7 mouse cellular contexts compared by ENCODE assay signal in genomic region chr6:82863380-82863874, GRCm38 (mm10).
DNase-seq lines count a peak whose midpoint lies in the region; ATAC-seq and TF ChIP-seq lines count a peak whose summit lies in the region.

No protein-coding gene starts in this region.

- no peak for TF ChIP-seq CTCF in bone marrow, adult 2 months (IDR thresholded peaks at IDR 0.05; ENCODE audit: control insufficient read depth, insufficient read depth, low read length)
- TF ChIP-seq CTCF in lung, postnatal 0 days (IDR thresholded peaks at IDR 0.05), result peak; percentile 45

- TF ChIP-seq EP300 in lung, postnatal 0 days (IDR thresholded peaks at IDR 0.05), result 0 out of 2 replicates have a peak, but pooled peaks have one; percentile 11

- H3K36me3 ChIP-seq in heart, embryonic 16.5 days (ENCODE audit: control insufficient read depth, insufficient read depth), result no peaks in the 10 kb centered on the region
- H3K36me3 ChIP-seq in lung, postnatal 0 days (ENCODE audit: insufficient read depth, low read length), result no peaks in the 10 kb centered on the region
- no peaks in the 10 kb centered on the region for H3K36me3 ChIP-seq in hindbrain, embryonic 10.5 days

- TF ChIP-seq POLR2A in bone marrow, adult 2 months (IDR thresholded peaks at IDR 0.05; ENCODE audit: borderline replicate concordance, control insufficient read depth, low read depth, low read length), result no peak

- 21% methylated on average over 8 of the region's 8 CpGs for WGBS in bone marrow, adult 2 months
- 59% methylated on average over 8 of the region's 8 CpGs for WGBS in heart, embryonic 16.5 days
- 53% methylated on average over 8 of the region's 8 CpGs for WGBS in lung, postnatal 0 days
- WGBS in hindbrain, embryonic 10.5 days, result 86% methylated on average over 8 of the region's 8 CpGs

- no peaks in the 10 kb centered on the region; the same call in 1 of the 2 replicates for H3K4me1 ChIP-seq in bone marrow, adult 2 months (ENCODE audit: control insufficient read depth, insufficient read depth, low read length)
- H3K4me1 ChIP-seq in heart, embryonic 16.5 days (ENCODE audit: control insufficient read depth, insufficient read depth, low read length), result peaks cover 9% of the 10 kb centered on the region
- no peaks in the 10 kb centered on the region; the same call in 1 of the 2 replicates for H3K4me1 ChIP-seq in lung, postnatal 0 days (ENCODE audit: insufficient read depth, low read depth, low read length)
- peaks cover 15% of the 10 kb centered on the region for H3K4me1 ChIP-seq in hindbrain, embryonic 10.5 days (replicated peaks)

- DNase-seq in NIH3T3 (ENCODE audit: low read depth), result peak; percentile 82
- peak; percentile 87 for DNase-seq in lung, postnatal 0 days (ENCODE audit: low spot score)
- DNase-seq in thymus, adult 18-20 months, result peak; percentile 58 to 66
- DNase-seq in hindbrain, embryonic 10.5 days (ENCODE audit: low spot score), result no peak
- DNase-seq in cerebellum, adult 11 months, result no peak

- H3K9me3 ChIP-seq in heart, embryonic 16.5 days (replicated peaks; ENCODE audit: control insufficient read depth, low read length), result peaks cover 10% of the 10 kb centered on the region
- H3K9me3 ChIP-seq in lung, postnatal 0 days (ENCODE audit: low read length), result no peaks in the 10 kb centered on the region
- H3K9me3 ChIP-seq in hindbrain, embryonic 10.5 days, result no peaks in the 10 kb centered on the region

- ATAC-seq in heart, embryonic 16.5 days (replicated peaks; ENCODE audit: extremely low read depth, insufficient read depth, low FRiP score), result peak; percentile 80
- peak; percentile 99 for ATAC-seq in lung, postnatal 0 days

- no peak overlapping the region for H3K4me2 ChIP-seq in heart, embryonic 16.5 days (ENCODE audit: low read depth, low read length)
- no peak overlapping the region for H3K4me2 ChIP-seq in lung, postnatal 0 days (replicated peaks; ENCODE audit: low read depth, low read length)

- H3K4me3 ChIP-seq in bone marrow, adult 2 months (replicated peaks; ENCODE audit: control insufficient read depth, low read depth, low read length), result no peak overlapping the region
- no peak overlapping the region for H3K4me3 ChIP-seq in heart, embryonic 16.5 days (ENCODE audit: low read length)
- no peak overlapping the region for H3K4me3 ChIP-seq in lung, postnatal 0 days (ENCODE audit: low read depth, low read length)
- no peak overlapping the region for H3K4me3 ChIP-seq in hindbrain, embryonic 10.5 days

- no peak overlapping the region for H3K9ac ChIP-seq in heart, embryonic 16.5 days (ENCODE audit: low read length)
- no peak overlapping the region for H3K9ac ChIP-seq in lung, postnatal 0 days (replicated peaks; ENCODE audit: low read depth)

- peak overlapping the region; percentile 48 for H3K27ac ChIP-seq in bone marrow, adult 2 months (ENCODE audit: control insufficient read depth, insufficient read depth, low read depth, low read length, poor library complexity)
- no peak overlapping the region for H3K27ac ChIP-seq in heart, embryonic 16.5 days (ENCODE audit: low read length)
- H3K27ac ChIP-seq in lung, postnatal 0 days (ENCODE audit: low read length), result no peak overlapping the region
- H3K27ac ChIP-seq in hindbrain, embryonic 10.5 days, result no peak overlapping the region

- no peaks in the 10 kb centered on the region for H3K27me3 ChIP-seq in heart, embryonic 16.5 days (ENCODE audit: control insufficient read depth, insufficient read depth, low read length)
- no peaks in the 10 kb centered on the region for H3K27me3 ChIP-seq in lung, postnatal 0 days (replicated peaks; ENCODE audit: insufficient read depth, low read length)
- no peaks in the 10 kb centered on the region for H3K27me3 ChIP-seq in hindbrain, embryonic 10.5 days (ENCODE audit: insufficient read depth, poor library complexity, severe bottlenecking)

Comparison
In these comparisons a context has a peak if more than half of its experiments do, and no peak if none do; other contexts are left out.
1. DNase-seq: peak in NIH3T3 (single experiment), lung, postnatal 0 days (single experiment) and thymus, adult 18-20 months (2 of 2); none in hindbrain, embryonic 10.5 days (single experiment) and cerebellum, adult 11 months (single experiment).